Mouse (Mus musculus): ENCODE data around the gene Sgip1. TPM values are rescaled to one million over a fixed set of nuclear protein-coding genes. Genes with fewer than 3 reads are reported as not detected.

Sgip1 gene
- polyA plus RNA-seq, 1 experiment, result 71.8 TPM

DNA sequence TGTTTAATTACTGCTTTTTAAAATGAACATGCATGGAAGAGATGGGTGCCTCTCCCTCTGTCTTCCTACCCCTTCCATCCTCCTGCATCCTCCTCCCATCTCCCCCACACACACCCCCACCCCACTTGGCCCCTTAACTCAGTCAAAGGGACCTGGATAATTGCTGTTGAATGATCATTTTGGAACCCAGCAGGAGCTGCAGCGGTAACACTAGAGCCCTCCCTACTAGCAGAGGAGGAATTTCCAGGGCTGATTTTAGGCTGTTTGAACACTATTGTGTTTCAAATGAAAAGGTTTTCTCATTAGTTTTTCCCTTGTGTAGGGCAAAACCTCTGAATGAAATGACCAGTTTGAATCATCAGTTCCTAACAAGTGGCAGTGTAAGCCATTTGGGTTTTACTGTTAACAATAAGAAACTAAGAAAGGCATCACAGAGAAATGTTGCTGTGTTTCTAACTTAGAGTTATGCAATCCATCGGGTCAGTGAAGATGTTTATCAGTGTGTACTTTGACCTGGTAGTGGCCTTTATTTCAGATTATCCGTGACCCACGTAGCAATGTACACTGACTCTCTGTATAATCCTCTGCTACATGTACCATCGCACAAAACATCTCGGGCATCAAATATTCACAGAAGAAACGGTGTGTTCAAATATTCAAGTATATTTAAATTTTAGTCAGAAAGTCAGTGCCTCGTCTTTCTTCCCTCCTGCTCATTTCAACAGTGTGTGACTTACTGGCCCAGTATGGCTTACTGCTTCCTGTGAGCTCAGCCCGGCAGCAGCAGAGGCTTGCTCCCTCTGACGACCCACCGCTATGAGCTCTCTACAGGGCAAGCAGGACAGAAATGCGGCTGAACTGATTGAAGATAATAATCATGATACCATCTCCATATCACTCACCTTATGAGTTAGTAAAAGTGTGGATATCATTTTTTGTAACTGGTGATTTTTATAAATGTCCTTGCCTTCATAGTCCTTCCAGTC is 235.5 kb downstream of the Sgip1 start:
- TF ChIP-seq POLR2A (IDR thresholded peaks at IDR 0.05; ENCODE audit: borderline replicate concordance, insufficient read depth, low read length) (no peak), CTCF (IDR thresholded peaks at IDR 0.05; ENCODE audit: borderline replicate concordance, insufficient read depth, low read depth, low read length) (no peak)
- Histone ChIP-seq H3K4me3 (replicated peaks; ENCODE audit: insufficient read depth, low read depth, low read length) (no peak overlapping the region), H3K27ac (ENCODE audit: insufficient read depth, low read length) (no peak overlapping the region), H3K4me1 (ENCODE audit: control insufficient read depth, insufficient read depth, low read length) (peaks cover 4% of the 10 kb centered on the region; the same call in 1 of the 2 replicates), H3K27me3 (ENCODE audit: control insufficient read depth, insufficient read depth, low read length) (no peaks in the 10 kb centered on the region; the same call in 1 of the 2 replicates)
- 67% methylated on average over 12 of the region's 12 CpGs for WGBS
- no peak for DNase-seq

- Histone ChIP-seq H3K27me3 (ENCODE audit: control insufficient read depth, insufficient read depth, low read length) (no peaks in the 10 kb centered on the region; the same call in 1 of the 2 replicates), H3K27ac (ENCODE audit: insufficient read depth, low read length) (no peak overlapping the region), H3K4me1 (ENCODE audit: control insufficient read depth, insufficient read depth, low read length) (peaks cover 4% of the 10 kb centered on the region; the same call in 1 of the 2 replicates), H3K4me3 (replicated peaks; ENCODE audit: insufficient read depth, low read depth, low read length) (no peak overlapping the region)
- WGBS, result 15% methylated on average over 16 of the region's 16 CpGs
- TF ChIP-seq CTCF (IDR thresholded peaks at IDR 0.05; ENCODE audit: borderline replicate concordance, insufficient read depth, low read depth, low read length) (no peak), POLR2A (IDR thresholded peaks at IDR 0.05; ENCODE audit: borderline replicate concordance, insufficient read depth, low read length) (no peak)
- DNase-seq, result no peak
Observed at GRCm38 (mm10) chr4:102977778-102978321, 236.8 kb downstream of the Sgip1 start.

- WGBS, result under 1% methylated on average over 13 of the region's 13 CpGs
- TF ChIP-seq CTCF (IDR thresholded peaks at IDR 0.05; ENCODE audit: borderline replicate concordance, insufficient read depth, low read depth, low read length) (no peak), POLR2A (IDR thresholded peaks at IDR 0.05; ENCODE audit: borderline replicate concordance, insufficient read depth, low read length) (no peak)
- peak; percentile 9 to 23 for DNase-seq
Observed at GRCm38 (mm10) chr4:102978440-102978839, 237.3 kb downstream of the Sgip1 start, which contains the start of gene Tctex1d1. Tctex1d1 (plus strand) TSS chr4:102978606.

DNA sequence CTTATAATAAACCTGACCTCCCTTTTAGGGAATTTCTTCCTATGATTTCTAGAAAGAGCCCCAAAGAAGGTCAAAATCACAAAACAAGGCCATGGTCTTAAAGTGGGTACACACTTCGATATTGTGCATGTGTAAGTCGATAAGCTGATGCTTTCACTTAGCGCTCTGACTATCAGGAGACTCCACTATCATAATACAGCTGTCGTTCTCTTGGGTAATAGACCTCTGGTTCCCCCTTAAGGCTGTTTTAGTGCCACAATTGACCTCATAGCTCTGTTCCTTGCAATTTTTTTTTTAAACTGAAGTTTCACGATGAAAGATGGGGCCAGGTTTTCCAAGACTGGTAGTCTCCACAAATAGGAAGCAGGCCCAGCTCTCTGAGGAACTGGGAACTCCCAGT is 238.3 kb downstream of the Sgip1 start:
- Histone ChIP-seq H3K4me3 (replicated peaks; ENCODE audit: insufficient read depth, low read depth, low read length) (no peak overlapping the region), H3K4me1 (ENCODE audit: control insufficient read depth, insufficient read depth, low read length) (peaks cover 4% of the 10 kb centered on the region; the same call in 1 of the 2 replicates), H3K27ac (ENCODE audit: insufficient read depth, low read length) (no peak overlapping the region), H3K27me3 (ENCODE audit: control insufficient read depth, insufficient read depth, low read length) (no peaks in the 10 kb centered on the region; the same call in 1 of the 2 replicates)
- TF ChIP-seq CTCF (IDR thresholded peaks at IDR 0.05; ENCODE audit: borderline replicate concordance, insufficient read depth, low read depth, low read length) (no peak), POLR2A (IDR thresholded peaks at IDR 0.05; ENCODE audit: borderline replicate concordance, insufficient read depth, low read length) (no peak)
- no peak for DNase-seq
- WGBS, result 77% methylated on average over 5 of the region's 5 CpGs

More at GRCm38 (mm10) chr4:102978440-102978839, 237.3 kb downstream of the Sgip1 start, which contains the start of gene Tctex1d1:
- no peaks in the 10 kb centered on the region; the same call in 1 of the 2 replicates for H3K27me3 ChIP-seq (ENCODE audit: control insufficient read depth, insufficient read depth, low read length)
- no peak within 1 kb of the TSS for H3K27ac ChIP-seq (ENCODE audit: insufficient read depth, low read length)
- peaks cover 4% of the 10 kb centered on the region; the same call in 1 of the 2 replicates for H3K4me1 ChIP-seq (ENCODE audit: control insufficient read depth, insufficient read depth, low read length)
- H3K4me3 ChIP-seq (replicated peaks; ENCODE audit: insufficient read depth, low read depth, low read length), result peak within 1 kb of the TSS; percentile 53

GRCm38 (mm10) chr4:102981709-102982108 is 240.6 kb downstream of the Sgip1 start:
- Histone ChIP-seq H3K4me3 (replicated peaks; ENCODE audit: insufficient read depth, low read depth, low read length) (no peak overlapping the region), H3K4me1 (ENCODE audit: control insufficient read depth, insufficient read depth, low read length) (peaks cover 4% of the 10 kb centered on the region; the same call in 1 of the 2 replicates), H3K27me3 (ENCODE audit: control insufficient read depth, insufficient read depth, low read length) (no peaks in the 10 kb centered on the region; the same call in 1 of the 2 replicates), H3K27ac (ENCODE audit: insufficient read depth, low read length) (no peak overlapping the region)
- DNase-seq, result no peak
- 92% methylated on average over 8 of the region's 8 CpGs for WGBS
- TF ChIP-seq CTCF (IDR thresholded peaks at IDR 0.05; ENCODE audit: borderline replicate concordance, insufficient read depth, low read depth, low read length) (no peak), POLR2A (IDR thresholded peaks at IDR 0.05; ENCODE audit: borderline replicate concordance, insufficient read depth, low read length) (no peak)

GRCm38 (mm10) chr4:102986173-102986572 is 245.1 kb downstream of the Sgip1 start:
- H3K4me3 ChIP-seq (replicated peaks; ENCODE audit: insufficient read depth, low read depth, low read length), result no peak overlapping the region
- H3K27me3 ChIP-seq (ENCODE audit: control insufficient read depth, insufficient read depth, low read length), result no peaks in the 10 kb centered on the region; the same call in 1 of the 2 replicates
- TF ChIP-seq POLR2A (IDR thresholded peaks at IDR 0.05; ENCODE audit: borderline replicate concordance, insufficient read depth, low read length) (no peak), CTCF (IDR thresholded peaks at IDR 0.05; ENCODE audit: borderline replicate concordance, insufficient read depth, low read depth, low read length) (no peak)
- WGBS, result 72% methylated on average over 7 of the region's 7 CpGs
- no peaks in the 10 kb centered on the region for H3K4me1 ChIP-seq (ENCODE audit: control insufficient read depth, insufficient read depth, low read length)
- H3K27ac ChIP-seq (ENCODE audit: insufficient read depth, low read length), result no peak overlapping the region
- no peak for DNase-seq

GRCm38 (mm10) chr4:102986917-102987316 is 245.8 kb downstream of the Sgip1 start:
- peak; percentile 38 to 58 for DNase-seq
- no peaks in the 10 kb centered on the region for H3K27me3 ChIP-seq (ENCODE audit: control insufficient read depth, insufficient read depth, low read length)
- TF ChIP-seq POLR2A (IDR thresholded peaks at IDR 0.05; ENCODE audit: borderline replicate concordance, insufficient read depth, low read length) (no peak), CTCF (IDR thresholded peaks at IDR 0.05; ENCODE audit: borderline replicate concordance, insufficient read depth, low read depth, low read length) (peak; percentile 72; the same call in 1 of the 2 replicates)
- no peak overlapping the region for H3K27ac ChIP-seq (ENCODE audit: insufficient read depth, low read length)
- no peak overlapping the region for H3K4me3 ChIP-seq (replicated peaks; ENCODE audit: insufficient read depth, low read depth, low read length)
- H3K4me1 ChIP-seq (ENCODE audit: control insufficient read depth, insufficient read depth, low read length), result no peaks in the 10 kb centered on the region
- WGBS, result 10% methylated on average over 2 of the region's 2 CpGs
